Mouse (Mus musculus): ENCODE measurements around the gene Adamtsl1. TPM values are rescaled to one million over a fixed set of nuclear protein-coding genes. Genes with fewer than 3 reads are reported as not detected.

The Adamtsl1 gene
- polyA plus RNA-seq, 2 experiments = 0.11 to 0.23 TPM

- no peaks in the 10 kb centered on the region for H3K27me3 ChIP-seq (ENCODE audit: control insufficient read depth, insufficient read depth, low read length)
- no peak for DNase-seq (ENCODE audit: low read depth in 3 of 3, low spot score in 3 of 3)
- no peak overlapping the region for H3K4me3 ChIP-seq (ENCODE audit: insufficient read depth in 1 of 2, low read depth in 2 of 2, low read length in 2 of 2)
- H3K9ac ChIP-seq (replicated peaks) = no peak overlapping the region
- H3K4me2 ChIP-seq (ENCODE audit: low read depth) = no peak overlapping the region
- 53% methylated on average over 7 of the region's 7 CpGs for WGBS (ENCODE audit: insufficient replicate concordance)
- no peak overlapping the region for H3K27ac ChIP-seq
- ATAC-seq (ENCODE audit: insufficient read depth) = no peak
- H3K9me3 ChIP-seq (ENCODE audit: control insufficient read depth, low read length) = no peaks in the 10 kb centered on the region
- no peaks in the 10 kb centered on the region for H3K36me3 ChIP-seq (replicated peaks; ENCODE audit: control insufficient read depth, insufficient read depth, low read depth)
- TF ChIP-seq CTCF (IDR thresholded peaks at IDR 0.05; ENCODE audit: low read depth) (no peak), EP300 (IDR thresholded peaks at IDR 0.05; ENCODE audit: low read depth) (no peak)
- no peaks in the 10 kb centered on the region; a peak in 1 of 4 replicates for H3K4me1 ChIP-seq (replicated peaks; ENCODE audit: control insufficient read depth in 2 of 2, insufficient read depth in 2 of 2, low read length in 1 of 2)
Observed at GRCm38 (mm10) chr4:86406501-86407199, 892.7 kb downstream of the Adamtsl1 start.

- WGBS (ENCODE audit: insufficient replicate concordance) = 45% methylated on average over 3 of the region's 3 CpGs
- Histone ChIP-seq H3K9ac (replicated peaks) (no peak overlapping the region), H3K9me3 (ENCODE audit: control insufficient read depth, low read length) (no peaks in the 10 kb centered on the region), H3K27me3 (ENCODE audit: control insufficient read depth, insufficient read depth, low read length) (no peaks in the 10 kb centered on the region), H3K4me2 (ENCODE audit: low read depth) (no peak overlapping the region), H3K4me1 (replicated peaks; ENCODE audit: control insufficient read depth in 2 of 2, insufficient read depth in 2 of 2, low read length in 1 of 2) (no peaks in the 10 kb centered on the region; a peak in 1 of 4 replicates), H3K4me3 (ENCODE audit: insufficient read depth in 1 of 2, low read depth in 2 of 2, low read length in 2 of 2) (no peak overlapping the region), H3K36me3 (replicated peaks; ENCODE audit: control insufficient read depth, insufficient read depth, low read depth) (no peaks in the 10 kb centered on the region), H3K27ac (no peak overlapping the region)
- no peak for DNase-seq (ENCODE audit: low read depth in 3 of 3, low spot score in 3 of 3)
- TF ChIP-seq EP300 (IDR thresholded peaks at IDR 0.05; ENCODE audit: low read depth) = no peak
- no peak for TF ChIP-seq CTCF (IDR thresholded peaks at IDR 0.05; ENCODE audit: low read depth)
- no peak for ATAC-seq (ENCODE audit: insufficient read depth)
Observed at GRCm38 (mm10) chr4:86407200-86407527, 893.2 kb downstream of the Adamtsl1 start.

- TF ChIP-seq CTCF (IDR thresholded peaks at IDR 0.05; ENCODE audit: low read depth) (no peak), EP300 (IDR thresholded peaks at IDR 0.05; ENCODE audit: low read depth) (no peak)
- Histone ChIP-seq H3K4me1 (replicated peaks; ENCODE audit: control insufficient read depth in 2 of 2, insufficient read depth in 2 of 2, low read length in 1 of 2) (no peaks in the 10 kb centered on the region; a peak in 1 of 4 replicates), H3K9ac (replicated peaks) (no peak overlapping the region), H3K9me3 (ENCODE audit: control insufficient read depth, low read length) (no peaks in the 10 kb centered on the region), H3K27ac (no peak overlapping the region), H3K36me3 (replicated peaks; ENCODE audit: control insufficient read depth, insufficient read depth, low read depth) (no peaks in the 10 kb centered on the region), H3K4me3 (ENCODE audit: insufficient read depth in 1 of 2, low read depth in 2 of 2, low read length in 2 of 2) (no peak overlapping the region), H3K4me2 (ENCODE audit: low read depth) (no peak overlapping the region), H3K27me3 (ENCODE audit: control insufficient read depth, insufficient read depth, low read length) (no peaks in the 10 kb centered on the region)
- ATAC-seq (ENCODE audit: insufficient read depth) (no peak), DNase-seq (ENCODE audit: low read depth in 3 of 3, low spot score in 3 of 3) (no peak)
- WGBS (ENCODE audit: insufficient replicate concordance) = 71% methylated on average over 9 of the region's 9 CpGs
Observed at GRCm38 (mm10) chr4:86408421-86408820, 894.4 kb downstream of the Adamtsl1 start.

GRCm38 (mm10) chr4:86410946-86411345 is 897.0 kb downstream of the Adamtsl1 start:
- ATAC-seq (ENCODE audit: insufficient read depth) = no peak
- H3K27ac ChIP-seq = no peak overlapping the region
- H3K36me3 ChIP-seq (replicated peaks; ENCODE audit: control insufficient read depth, insufficient read depth, low read depth) = no peaks in the 10 kb centered on the region
- H3K4me1 ChIP-seq (replicated peaks; ENCODE audit: control insufficient read depth in 2 of 2, insufficient read depth in 2 of 2, low read length in 1 of 2) = no peaks in the 10 kb centered on the region; a peak in 1 of 4 replicates
- DNase-seq (ENCODE audit: low read depth in 3 of 3, low spot score in 3 of 3) = no peak
- no peaks in the 10 kb centered on the region for H3K9me3 ChIP-seq (ENCODE audit: control insufficient read depth, low read length)
- no peak overlapping the region for H3K4me2 ChIP-seq (ENCODE audit: low read depth)
- WGBS (ENCODE audit: insufficient replicate concordance) = 64% methylated on average over 3 of the region's 3 CpGs
- no peak overlapping the region for H3K9ac ChIP-seq (replicated peaks)
- no peak overlapping the region for H3K4me3 ChIP-seq (ENCODE audit: insufficient read depth in 1 of 2, low read depth in 2 of 2, low read length in 2 of 2)
- TF ChIP-seq EP300 (IDR thresholded peaks at IDR 0.05; ENCODE audit: low read depth) = no peak
- no peak for TF ChIP-seq CTCF (IDR thresholded peaks at IDR 0.05; ENCODE audit: low read depth)
- no peaks in the 10 kb centered on the region for H3K27me3 ChIP-seq (ENCODE audit: control insufficient read depth, insufficient read depth, low read length)

GRCm38 (mm10) chr4:86413388-86413787 is 899.4 kb downstream of the Adamtsl1 start:
- H3K9ac ChIP-seq (replicated peaks) = no peak overlapping the region
- H3K9me3 ChIP-seq (ENCODE audit: control insufficient read depth, low read length) = no peaks in the 10 kb centered on the region
- DNase-seq (ENCODE audit: low read depth in 3 of 3, low spot score in 3 of 3) (no peak), ATAC-seq (ENCODE audit: insufficient read depth) (no peak)
- H3K4me3 ChIP-seq (ENCODE audit: insufficient read depth in 1 of 2, low read depth in 2 of 2, low read length in 2 of 2) = no peak overlapping the region
- H3K27me3 ChIP-seq (ENCODE audit: control insufficient read depth, insufficient read depth, low read length) = no peaks in the 10 kb centered on the region
- no peaks in the 10 kb centered on the region for H3K36me3 ChIP-seq (replicated peaks; ENCODE audit: control insufficient read depth, insufficient read depth, low read depth)
- H3K27ac ChIP-seq = no peak overlapping the region
- no peak overlapping the region for H3K4me2 ChIP-seq (ENCODE audit: low read depth)
- no peak for TF ChIP-seq CTCF (IDR thresholded peaks at IDR 0.05; ENCODE audit: low read depth)
- no peak for TF ChIP-seq EP300 (IDR thresholded peaks at IDR 0.05; ENCODE audit: low read depth)
- H3K4me1 ChIP-seq (replicated peaks; ENCODE audit: control insufficient read depth in 2 of 2, insufficient read depth in 2 of 2, low read length in 1 of 2) = no peaks in the 10 kb centered on the region
- WGBS (ENCODE audit: insufficient replicate concordance) = 53% methylated on average over 3 of the region's 3 CpGs
